Mouse (Mus musculus): ENCODE data around the gene Cela2a. TPM values are rescaled to one million over a fixed set of nuclear protein-coding genes. Genes with fewer than 3 reads are reported as not detected.

Gene Cela2a
- total and polyA plus RNA-seq, 3 experiments = 0.30 to 2.6 (median 0.43) TPM

GRCm38 (mm10) chr4:141853437-141853836, 27.5 kb upstream of the Cela2a start:
- Histone ChIP-seq H3K4me1 (ENCODE audit: control insufficient read depth in 1 of 2, insufficient read depth in 2 of 2) (peaks cover 0 to 14% of the 10 kb centered on the region in 2 experiments; a peak in 2 of 4 replicates), H3K36me3 (replicated peaks in 1 of 2; ENCODE audit: control insufficient read depth in 1 of 2, insufficient read depth in 1 of 2, low read length in 1 of 2) (peaks cover 0 to 10% of the 10 kb centered on the region in 2 experiments), H3K9ac (ENCODE audit: insufficient read depth, low read depth) (no peak overlapping the region), H3K4me3 (replicated peaks in 1 of 3; ENCODE audit: low read depth in 2 of 3, low read length in 2 of 3, poor library complexity in 1 of 3) (no peak overlapping the region), H3K27ac (ENCODE audit: insufficient read depth, low read depth) (no peak overlapping the region), H3K9me3 (replicated peaks; ENCODE audit: low read length) (no peaks in the 10 kb centered on the region), H3K4me2 (ENCODE audit: insufficient read depth, low read depth, poor library complexity, severe bottlenecking) (no peak overlapping the region), H3K79me2 (replicated peaks; ENCODE audit: control insufficient read depth, extremely low read depth, insufficient read depth, poor library complexity, severe bottlenecking) (no peaks in the 10 kb centered on the region), H3K27me3 (replicated peaks) (no peaks in the 10 kb centered on the region)
- dilution Hi-C loops (cut with MboI; ENCODE audit: extremely low pct_ligation_motif_present, extremely low pct_unique_long_range_greater_than_20kb, low sequenced_read_pairs) (no loop called here), in situ Hi-C loops (cut with MboI; ENCODE audit: low pct_ligation_motif_present, low pct_unique_long_range_greater_than_20kb, low sequenced_read_pairs) (no loop called here)
- TF ChIP-seq TCF12 (IDR thresholded peaks at IDR 0.05; ENCODE audit: low read depth, low read length) (no peak), CTCF (conservative IDR thresholded peaks at IDR 0.05 in 1 of 2, IDR thresholded peaks at IDR 0.05 in 1 of 2; ENCODE audit: low read depth in 2 of 2, low read length in 2 of 2) (peak; percentile 29 to 66; a peak in 2 of 4 replicates), EP300 (IDR thresholded peaks at IDR 0.05; ENCODE audit: low read length) (no peak), ZMIZ1 (IDR thresholded peaks at IDR 0.05; ENCODE audit: low read depth, low read length) (no peak), ETS1 (conservative IDR thresholded peaks at IDR 0.05; ENCODE audit: low read depth, low read length) (no peak), ELF1 (IDR thresholded peaks at IDR 0.05; ENCODE audit: low read depth, low read length) (no peak), E2F4 (IDR thresholded peaks at IDR 0.05; ENCODE audit: insufficient replicate concordance, low read depth, low read length) (no peak), SMC3 (IDR thresholded peaks at IDR 0.05; ENCODE audit: low read depth, low read length) (peak; percentile 67), SIN3A (IDR thresholded peaks at IDR 0.05; ENCODE audit: low read length) (no peak), USF1 (IDR thresholded peaks at IDR 0.05; ENCODE audit: low read depth, low read length) (no peak), PAX5 (IDR thresholded peaks at IDR 0.05; ENCODE audit: low read length) (no peak), JUN (IDR thresholded peaks at IDR 0.05; ENCODE audit: insufficient read depth, low read depth, low read length) (no peak), RAD21 (IDR thresholded peaks at IDR 0.05; ENCODE audit: low read depth, low read length) (peak; percentile 44)
- peak; percentile 44 for DNase-seq (ENCODE audit: extremely low read depth)

- no peak for DNase-seq (ENCODE audit: extremely low read depth)
- dilution Hi-C loops (cut with MboI; ENCODE audit: extremely low pct_ligation_motif_present, extremely low pct_unique_long_range_greater_than_20kb, low sequenced_read_pairs) = no loop called here
- H3K4me1 ChIP-seq (ENCODE audit: control insufficient read depth in 1 of 2, insufficient read depth in 2 of 2) = no peaks in the 10 kb centered on the region
- H3K4me3 ChIP-seq (replicated peaks in 1 of 3; ENCODE audit: low read depth in 2 of 3, low read length in 2 of 3, poor library complexity in 1 of 3) = no peak within 1 kb of the TSS
- in situ Hi-C loops (cut with MboI; ENCODE audit: low pct_ligation_motif_present, low pct_unique_long_range_greater_than_20kb, low sequenced_read_pairs) = loop anchor here (5.0 to 10.0 kb wide), 2 partner anchors 39 to 231 kb away; partner anchors contain the start of gene Tmem82
- no peak within 1 kb of the TSS for H3K27ac ChIP-seq (ENCODE audit: insufficient read depth, low read depth)
- H3K36me3 ChIP-seq (replicated peaks in 1 of 2; ENCODE audit: control insufficient read depth in 1 of 2, insufficient read depth in 1 of 2, low read length in 1 of 2) = no peaks in the 10 kb centered on the region
- no peaks in the 10 kb centered on the region for H3K9me3 ChIP-seq (replicated peaks; ENCODE audit: low read length)
- no peak within 1 kb of the TSS for H3K4me2 ChIP-seq (ENCODE audit: insufficient read depth, low read depth, poor library complexity, severe bottlenecking)
- no peaks in the 10 kb centered on the region for H3K27me3 ChIP-seq (replicated peaks)
- no peak for TF ChIP-seq NELFE (IDR thresholded peaks at IDR 0.05; ENCODE audit: low read depth, low read length)
- TF ChIP-seq E2F4 (IDR thresholded peaks at IDR 0.05; ENCODE audit: insufficient replicate concordance, low read depth, low read length) = no peak
- no peak for TF ChIP-seq TBP (conservative IDR thresholded peaks at IDR 0.05; ENCODE audit: low read depth, low read length)
- no peak for TF ChIP-seq JUND (conservative IDR thresholded peaks at IDR 0.05; ENCODE audit: low read depth, low read length)
- no peaks in the 10 kb centered on the region for H3K79me2 ChIP-seq (replicated peaks; ENCODE audit: control insufficient read depth, extremely low read depth, insufficient read depth, poor library complexity, severe bottlenecking)
- H3K9ac ChIP-seq (ENCODE audit: insufficient read depth, low read depth) = no peak within 1 kb of the TSS
These were observed 20.0 kb upstream of the Cela2a start, which contains the start of gene Ctrc for GRCm38 (mm10) chr4:141845999-141846398. Ctrc (minus strand) TSS chr4:141846359.
